Mouse (Mus musculus) forelimb bud, embryonic 11.5 days (tissue): ENCODE measurements at regions not wholly inside any gene's neighbourhood (a gene's known extent, or its start where the extent isn't known, plus 50 kb on each side); places are given as distances from the start of the nearest gene placed in this dataset.

Source experiments
- DNase-seq: peaks from one replicate; pipeline ENCODE4 v3.0.0-alpha.2; 2012; ENCODE audit warnings: low read depth, low spot score

GRCm38 (mm10) chr14:25366009-25366408, 93.0 kb upstream of the Zmiz1 start:
- no peak for DNase-seq

- no peak for DNase-seq
Observed at GRCm38 (mm10) chr14:25370306-25371020, 88.5 kb upstream of the Zmiz1 start.

GRCm38 (mm10) chr14:25371021-25371400, 88.0 kb upstream of the Zmiz1 start:
- no peak for DNase-seq

- peak; percentile 54 for DNase-seq
Observed at GRCm38 (mm10) chr14:25371661-25372060, 87.3 kb upstream of the Zmiz1 start.

- no peak for DNase-seq
Observed at GRCm38 (mm10) chr14:25372581-25372980, 86.4 kb upstream of the Zmiz1 start.

DNA sequence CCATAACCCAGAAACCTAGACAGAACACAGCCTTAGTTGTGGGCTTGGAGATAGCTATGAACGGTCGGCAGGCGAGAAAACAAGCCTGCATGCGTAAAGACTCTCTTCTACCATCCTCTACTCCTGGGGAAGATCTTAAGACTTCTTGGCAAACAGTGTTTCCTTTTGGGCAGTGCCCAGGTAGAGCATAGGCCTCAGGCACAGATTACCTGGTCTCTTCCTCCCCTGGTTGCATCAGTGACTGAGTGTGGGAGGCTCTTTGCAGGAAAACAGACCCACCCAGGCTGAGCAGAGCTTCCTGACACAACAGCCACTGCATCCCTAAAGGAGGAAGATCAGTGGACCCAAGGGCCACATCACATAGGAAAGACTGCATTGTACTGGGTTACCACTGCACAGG, 85.8 kb upstream of the Zmiz1 start:
- no peak for DNase-seq

DNA sequence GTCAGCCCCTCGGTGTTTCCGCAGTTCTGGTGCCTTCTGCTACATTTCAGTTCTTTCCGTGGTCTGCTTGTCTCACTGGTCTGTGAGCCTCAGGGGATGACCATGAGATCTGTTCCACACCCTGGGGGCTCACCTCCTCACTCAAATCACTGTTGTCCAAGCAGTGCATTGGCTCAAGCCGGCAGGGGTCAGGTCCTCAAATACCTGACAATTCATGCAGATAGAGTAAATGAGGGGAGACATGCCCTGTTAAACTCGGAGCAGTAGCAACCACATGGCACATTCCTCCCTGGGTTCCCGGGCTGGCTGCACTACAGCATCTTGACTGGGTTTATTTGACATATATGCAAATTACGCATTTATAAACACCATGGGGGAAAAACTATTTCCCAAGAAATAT, 84.0 kb upstream of the Zmiz1 start:
- DNase-seq, result no peak

- DNase-seq, result no peak
Observed at GRCm38 (mm10) chr14:25377091-25377490, 81.9 kb upstream of the Zmiz1 start.

DNA sequence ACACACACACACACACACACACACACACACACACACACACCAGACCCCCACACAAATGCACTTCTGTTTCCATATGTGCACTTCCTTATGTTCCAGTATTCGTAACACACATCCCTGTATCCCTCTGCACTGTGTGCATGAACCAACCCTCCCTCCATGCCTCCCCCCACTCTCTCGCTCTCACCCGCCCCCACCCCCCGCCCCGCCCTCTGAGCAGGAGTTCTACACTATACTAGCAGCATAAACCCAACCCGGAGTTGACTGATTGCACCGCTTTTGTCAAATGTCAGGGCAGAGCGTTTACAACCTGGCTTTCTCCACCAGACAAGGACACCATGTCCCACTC, 81.5 kb upstream of the Zmiz1 start:
- no peak for DNase-seq

- DNase-seq, result peak; percentile 86
Observed at GRCm38 (mm10) chr14:25377900-25378716, 80.9 kb upstream of the Zmiz1 start.

- no peak for DNase-seq
Observed at GRCm38 (mm10) chr14:25378717-25379224, 80.2 kb upstream of the Zmiz1 start.

- DNase-seq, result no peak
Observed at GRCm38 (mm10) chr14:25383169-25383824, 75.7 kb upstream of the Zmiz1 start.

- no peak for DNase-seq
Observed at GRCm38 (mm10) chr14:25385644-25386043, 73.3 kb upstream of the Zmiz1 start.

DNA sequence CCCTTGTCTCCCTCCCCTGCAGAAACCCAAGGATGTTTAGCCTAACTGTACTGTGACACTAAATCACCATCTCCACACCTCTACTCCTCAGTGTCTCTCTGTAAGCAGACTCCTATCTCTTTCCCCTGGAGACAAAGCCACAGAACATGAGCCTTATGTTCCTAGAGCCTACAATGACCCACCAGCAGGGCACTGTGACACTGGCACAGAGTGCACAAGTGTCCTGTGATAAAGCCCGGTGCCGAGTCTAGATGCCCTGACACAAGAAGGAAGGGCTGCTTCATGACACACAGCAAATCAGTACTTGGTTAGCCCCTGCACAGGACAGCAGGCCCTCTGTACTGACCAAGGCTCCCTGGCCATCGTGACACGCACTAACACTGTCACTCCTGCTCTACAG, 71.2 kb upstream of the Zmiz1 start:
- DNase-seq, result no peak

DNA sequence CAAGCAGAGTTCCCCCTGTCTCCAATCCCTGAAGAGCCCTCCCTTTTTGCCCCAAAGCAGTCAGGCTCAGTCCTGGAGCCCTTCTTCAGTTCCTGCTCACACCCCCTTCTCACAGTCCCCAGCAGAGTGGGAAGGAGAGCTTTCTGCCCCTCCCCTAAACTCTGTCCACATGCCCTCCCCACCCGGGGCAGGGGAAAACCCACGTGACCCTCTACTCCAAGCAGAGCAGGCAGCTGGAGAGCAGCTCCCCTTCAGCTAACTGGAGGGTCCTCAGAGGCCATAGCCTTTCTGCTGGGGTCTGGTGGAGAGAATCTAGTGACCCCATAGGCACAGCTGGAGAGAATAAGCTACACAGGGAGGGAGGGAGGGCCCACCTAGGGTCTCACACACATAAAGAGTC, 69.7 kb upstream of the Zmiz1 start:
- DNase-seq, result no peak

- DNase-seq, result no peak
Observed at GRCm38 (mm10) chr14:25392412-25392811, 66.6 kb upstream of the Zmiz1 start.

DNA sequence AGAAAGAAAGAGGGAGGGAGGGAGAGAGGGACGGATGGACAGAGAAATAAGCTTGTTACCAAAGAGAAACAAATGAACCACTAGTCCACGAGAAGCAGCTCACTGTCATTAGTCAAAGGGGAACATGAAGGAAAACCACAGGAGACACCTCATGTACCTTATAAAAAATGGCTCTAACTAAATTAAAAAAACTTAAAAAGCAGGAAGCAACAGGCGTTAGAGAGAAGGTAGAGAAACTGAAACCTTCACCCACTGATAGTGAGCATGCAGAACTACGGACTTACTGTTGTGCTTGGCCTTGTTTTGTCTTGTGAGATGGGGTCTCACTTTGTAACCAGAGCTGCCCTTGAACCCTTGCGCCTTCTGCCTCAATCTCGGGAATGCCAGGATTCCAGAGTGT, 66.0 kb upstream of the Zmiz1 start:
- no peak for DNase-seq

GRCm38 (mm10) chr14:25394931-25395330, 64.1 kb upstream of the Zmiz1 start:
- no peak for DNase-seq

GRCm38 (mm10) chr14:25396990-25397531, 61.9 kb upstream of the Zmiz1 start:
- DNase-seq, result peak; percentile 66

GRCm38 (mm10) chr14:25397751-25398150, 61.2 kb upstream of the Zmiz1 start:
- no peak for DNase-seq

GRCm38 (mm10) chr14:25398745-25399144, 60.2 kb upstream of the Zmiz1 start:
- no peak for DNase-seq

- DNase-seq, result no peak
Observed at GRCm38 (mm10) chr14:25399286-25399685, 59.7 kb upstream of the Zmiz1 start.
